Mouse (Mus musculus) stomach, postnatal 0 days (tissue): ENCODE data around the gene Lrrc28.

ENCODE experiments used
- CTCF ChIP-seq: IDR thresholded peaks from 2 replicates; pipeline ENCODE4 v1.5.1; 2016; ENCODE audit warnings: antibody characterized with exemption, low read depth, mild to moderate bottlenecking, moderate library complexity
- EP300 ChIP-seq: optimal IDR thresholded peaks from 2 replicates; pipeline ENCODE3; 2016; ENCODE audit warnings: antibody characterized with exemption

DNA sequence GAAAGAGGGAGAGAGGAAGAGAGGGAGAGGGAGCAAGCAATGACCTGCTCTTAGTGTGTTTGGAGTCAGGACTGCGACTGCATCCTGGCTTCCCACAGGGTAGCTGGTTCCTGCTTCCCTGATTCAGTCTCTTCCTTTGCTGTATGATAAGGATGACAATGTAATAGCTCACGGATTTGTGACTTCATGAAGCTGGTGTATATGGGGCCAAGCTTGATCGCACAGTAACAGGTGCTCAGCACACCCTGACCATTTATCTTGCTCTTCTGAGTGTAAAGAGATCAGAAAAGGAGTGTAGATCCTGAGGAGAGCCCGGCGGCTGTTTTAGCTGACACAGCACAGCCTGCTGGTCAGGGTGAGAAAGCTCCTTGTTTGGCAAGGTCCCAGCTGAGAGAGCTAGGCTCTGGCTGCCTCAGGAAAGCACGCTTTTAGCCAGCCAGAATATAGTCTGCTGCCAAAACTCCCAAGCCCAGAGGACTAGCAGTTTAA is 96.0 kb downstream of the Lrrc28 start:
- TF ChIP-seq CTCF (peak; percentile 87), EP300 (no peak)
